Mouse (Mus musculus) thymus, postnatal 36 days (tissue): ENCODE measurements around the gene Parvg.
A peak's percentile ranks its signal among the peaks of the same experiment; 100 is the strongest.

Experiments used
- DNase-seq, 2 experiments: peaks; one replicate each; pipeline ENCODE4 v3.0.0; 2022; ENCODE audit warnings: mixed read lengths in 2 of 2

Parvg gene

DNA sequence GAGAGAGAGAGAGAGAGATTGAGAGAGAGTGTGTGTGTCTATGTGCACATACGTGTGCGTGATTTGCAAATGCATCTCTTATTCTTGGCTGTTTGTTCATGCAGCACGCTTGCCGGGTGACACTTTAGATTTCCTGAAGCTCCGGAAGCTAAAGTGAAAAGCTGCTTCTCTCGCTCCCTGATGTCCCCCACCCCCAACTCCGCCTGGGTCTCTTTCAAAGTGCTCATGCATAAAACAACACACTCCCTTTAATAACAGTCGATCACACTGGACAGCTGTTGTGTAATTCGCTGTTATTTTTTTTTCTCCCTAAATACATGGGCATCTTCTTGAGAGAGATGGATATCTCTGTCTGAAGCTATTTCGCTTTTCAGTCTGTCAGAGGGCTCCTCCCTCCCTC is 18.5 kb upstream of the Parvg start:
- no peak for DNase-seq

DNA sequence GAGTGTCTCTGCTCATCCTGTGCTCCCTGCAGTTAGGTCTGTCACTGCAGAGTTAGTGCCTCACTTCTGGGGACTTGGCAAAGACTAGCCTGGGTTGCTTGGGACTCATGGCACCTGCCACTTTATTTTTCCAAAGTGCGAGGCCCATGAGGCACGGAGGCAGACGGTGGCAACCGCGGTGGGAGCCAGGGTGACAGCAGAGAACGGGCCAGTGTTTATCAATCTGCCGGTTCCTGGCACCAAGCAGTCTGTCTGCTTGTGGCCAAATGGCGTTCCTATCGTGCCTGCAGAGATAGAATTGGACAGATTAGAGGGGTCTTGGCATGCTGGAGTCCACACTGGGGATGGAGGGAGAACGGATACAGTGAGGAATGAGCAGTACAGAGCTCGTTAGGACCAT is 13.6 kb upstream of the Parvg start:
- no peak for DNase-seq

- DNase-seq = no peak
Measured at GRCm38 (mm10) chr15:84311295-84312085, 12.3 kb upstream of the Parvg start.

DNA sequence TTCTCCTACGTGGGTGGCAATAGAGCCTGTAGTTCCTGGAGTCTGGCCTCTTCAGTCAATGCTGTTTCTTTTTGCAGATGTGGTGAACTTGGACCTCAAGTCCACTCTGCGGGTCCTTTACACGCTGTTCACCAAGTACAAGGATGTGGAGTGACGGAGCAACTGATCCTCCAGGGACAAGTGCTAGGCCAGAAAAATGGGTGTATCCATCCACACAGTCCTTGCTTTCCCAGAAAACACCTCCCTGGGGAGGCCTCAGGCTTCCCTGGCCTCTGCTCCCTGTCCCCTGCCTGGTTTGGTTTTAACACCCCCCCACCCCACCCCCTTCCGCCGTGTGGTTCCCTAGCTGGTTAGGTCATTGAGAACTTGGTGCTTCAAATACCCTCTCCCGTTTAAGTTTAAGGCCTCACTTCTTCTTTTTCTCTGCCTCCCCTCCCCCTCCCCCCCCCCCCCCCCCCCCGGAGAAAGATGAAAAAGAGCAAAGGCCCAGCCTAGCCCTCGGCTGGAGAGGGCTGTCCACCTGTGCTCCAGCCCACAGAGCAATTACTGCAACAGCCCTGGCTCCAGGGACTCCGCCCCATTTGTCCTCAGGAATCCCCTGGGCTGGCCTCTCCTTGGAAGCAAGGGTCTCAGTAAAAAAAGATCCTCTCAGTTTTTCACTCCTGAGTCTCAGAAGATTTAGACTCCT is 10.8 kb upstream of the Parvg start:
- DNase-seq = no peak

- peak; percentile 75 to 84 for DNase-seq
Measured at GRCm38 (mm10) chr15:84313566-84313878, 10.3 kb upstream of the Parvg start.

DNA sequence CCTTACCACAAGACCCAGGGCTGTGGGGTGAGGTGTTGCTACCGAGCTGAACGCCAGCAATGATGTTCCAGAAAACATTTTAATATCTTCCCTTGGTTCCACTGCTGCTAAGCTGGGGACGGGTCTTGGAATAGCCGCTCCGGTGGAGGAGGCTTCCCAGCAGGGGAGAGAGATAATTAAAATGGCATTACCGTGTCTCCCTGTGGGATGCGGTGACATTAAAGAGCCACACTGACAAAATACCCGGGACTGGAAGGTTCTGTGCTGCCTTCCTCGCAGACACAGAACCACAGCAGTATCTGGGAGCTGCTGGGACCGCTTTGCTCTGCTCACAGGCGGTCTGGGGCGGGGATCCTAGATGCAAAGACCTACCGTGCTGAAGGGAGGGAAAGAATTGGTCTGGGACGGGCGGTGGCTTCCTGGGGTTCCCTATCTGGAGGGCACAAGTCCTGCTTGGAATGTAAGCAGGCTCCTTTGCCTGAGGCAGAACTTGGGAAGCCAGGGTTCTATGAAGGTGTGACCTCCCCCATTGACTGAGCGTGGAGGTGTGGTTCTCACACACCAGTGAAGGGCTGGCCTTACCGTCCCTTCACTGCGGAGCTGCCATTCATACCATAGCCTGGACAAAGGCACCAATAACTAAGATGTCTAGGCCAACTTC is 9.3 kb upstream of the Parvg start:
- no peak for DNase-seq

- DNase-seq = peak; percentile 67 to 76
Measured at GRCm38 (mm10) chr15:84315276-84316046, 8.4 kb upstream of the Parvg start.

DNA sequence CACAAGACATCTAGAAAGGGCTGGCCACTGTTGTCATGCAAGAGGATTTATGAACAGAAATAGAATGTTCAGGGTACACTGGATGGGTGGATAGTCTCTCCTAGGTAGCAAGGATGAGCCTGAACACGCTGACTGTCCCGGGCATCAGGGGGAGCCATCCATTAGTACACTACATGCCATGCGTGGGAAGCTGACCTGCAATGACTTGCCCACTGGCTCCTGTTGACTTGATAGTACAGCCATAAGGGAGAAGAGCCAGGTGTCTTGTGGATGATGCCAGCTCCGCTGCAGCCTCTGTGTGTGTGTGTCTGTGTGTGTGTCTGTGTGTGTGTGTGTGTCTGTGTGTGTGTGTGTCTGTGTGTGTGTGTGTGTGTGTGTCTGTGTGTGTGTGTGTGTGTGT is 4.4 kb upstream of the Parvg start:
- no peak for DNase-seq

DNA sequence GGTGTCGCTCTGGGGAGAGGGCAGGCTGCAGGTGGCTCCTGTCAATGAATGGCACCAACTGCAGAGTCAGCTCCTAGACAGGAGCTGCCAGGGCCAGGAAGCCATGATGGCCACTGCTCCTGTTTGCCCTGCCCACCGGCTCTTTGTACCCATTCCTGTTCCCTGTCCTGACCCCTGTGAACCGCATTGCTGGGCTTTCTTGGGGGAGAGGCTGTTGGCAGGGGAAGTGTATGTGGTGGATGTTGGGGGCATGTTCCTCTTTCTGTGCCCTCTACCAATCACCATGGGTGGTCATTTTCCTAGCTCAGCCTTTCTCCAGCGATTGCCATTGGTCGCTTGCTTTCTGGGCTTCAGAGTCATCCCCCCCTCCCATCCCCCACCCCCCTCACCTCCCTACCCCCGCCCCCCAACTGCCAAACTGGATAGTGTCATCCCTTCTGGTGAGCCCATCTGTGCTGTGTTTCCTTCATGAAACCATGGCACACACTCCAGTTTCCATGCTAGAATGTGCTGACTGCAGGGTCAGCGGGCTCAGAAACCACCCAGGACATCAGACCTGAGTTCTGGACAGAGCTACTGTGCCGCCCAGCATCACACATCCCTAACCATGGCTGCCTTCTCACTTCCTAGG is 2.2 kb upstream of the Parvg start:
- DNase-seq = no peak

- peak in 1 of 2 experiments; percentile 36 for DNase-seq
Measured at GRCm38 (mm10) chr15:84324870-84325553, 1.2 kb downstream of the Parvg start.

GRCm38 (mm10) chr15:84325736-84326135 is 1.9 kb downstream of the Parvg start:
- no peak for DNase-seq

DNA sequence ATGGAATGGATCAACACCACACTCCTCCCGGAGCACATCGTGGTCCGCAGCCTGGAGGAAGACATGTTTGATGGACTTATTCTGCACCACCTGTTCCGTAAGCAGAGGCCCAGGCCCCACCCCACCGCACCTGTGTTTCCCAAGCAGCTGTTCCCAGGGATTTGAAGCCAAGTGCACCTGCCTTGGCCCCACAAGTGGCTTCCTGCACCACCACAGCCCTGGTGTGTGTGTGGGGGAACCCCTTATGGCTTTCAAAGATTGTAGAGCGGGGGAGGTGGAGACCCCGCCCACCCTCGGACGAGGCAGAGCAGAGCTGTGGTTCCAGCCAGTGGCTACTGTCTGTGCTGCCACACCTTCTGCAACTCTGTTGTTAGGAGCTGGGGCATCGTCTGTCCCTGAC is 5.0 kb downstream of the Parvg start:
- peak in 1 of 2 experiments; percentile 56 for DNase-seq

- DNase-seq = no peak
Measured at GRCm38 (mm10) chr15:84329940-84330339, 6.1 kb downstream of the Parvg start.

- DNase-seq = no peak
Measured at GRCm38 (mm10) chr15:84331066-84331612, 7.3 kb downstream of the Parvg start.

DNA sequence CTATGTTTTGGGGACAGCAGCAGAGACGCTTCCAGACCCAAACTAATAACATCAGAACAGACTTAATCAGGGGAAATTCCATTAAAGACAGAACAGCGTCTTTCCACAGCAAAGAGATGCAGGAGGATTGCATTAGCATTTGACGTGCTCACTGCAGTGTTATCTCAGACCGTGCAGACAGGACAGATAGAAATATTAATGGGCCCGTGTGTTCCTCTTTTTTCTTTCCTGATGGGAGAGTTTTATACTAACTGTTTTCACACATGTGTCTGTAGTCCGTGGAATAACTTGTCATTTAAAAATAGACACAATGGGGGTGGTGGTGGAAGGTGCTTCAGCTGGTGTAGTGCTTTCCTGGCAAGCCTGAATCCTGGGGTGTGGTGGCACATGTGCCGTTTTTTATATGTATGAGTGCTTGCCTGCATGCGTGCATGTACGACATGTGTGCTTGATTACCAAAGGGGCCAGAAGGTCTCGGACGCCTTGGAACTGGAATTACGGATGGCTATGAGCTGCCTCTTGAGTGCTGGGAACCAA is 12.5 kb downstream of the Parvg start:
- DNase-seq = no peak

- DNase-seq = no peak
Measured at GRCm38 (mm10) chr15:84337599-84337998, 13.8 kb downstream of the Parvg start.

DNA sequence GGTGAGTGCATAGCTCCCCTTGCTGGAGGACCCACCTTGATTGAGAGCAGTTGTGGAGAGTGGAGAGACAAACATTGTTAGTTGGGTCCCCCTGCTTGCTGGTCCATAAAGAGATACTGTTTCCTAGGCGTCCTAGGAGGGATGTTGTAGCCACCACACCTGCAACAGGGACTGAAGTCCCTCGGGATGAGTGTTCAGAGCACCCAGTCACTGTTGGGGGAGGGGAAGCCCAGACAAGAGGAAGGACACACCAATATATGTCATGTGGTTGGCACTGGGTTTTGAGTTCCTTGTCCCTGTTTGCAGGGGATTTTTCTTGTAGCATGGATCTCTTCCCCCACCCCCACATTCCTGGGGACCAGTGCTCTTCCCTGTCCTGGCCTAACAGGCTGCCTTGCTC is 17.1 kb downstream of the Parvg start:
- no peak for DNase-seq

GRCm38 (mm10) chr15:84348769-84349168 is 24.9 kb downstream of the Parvg start:
- no peak for DNase-seq

DNA sequence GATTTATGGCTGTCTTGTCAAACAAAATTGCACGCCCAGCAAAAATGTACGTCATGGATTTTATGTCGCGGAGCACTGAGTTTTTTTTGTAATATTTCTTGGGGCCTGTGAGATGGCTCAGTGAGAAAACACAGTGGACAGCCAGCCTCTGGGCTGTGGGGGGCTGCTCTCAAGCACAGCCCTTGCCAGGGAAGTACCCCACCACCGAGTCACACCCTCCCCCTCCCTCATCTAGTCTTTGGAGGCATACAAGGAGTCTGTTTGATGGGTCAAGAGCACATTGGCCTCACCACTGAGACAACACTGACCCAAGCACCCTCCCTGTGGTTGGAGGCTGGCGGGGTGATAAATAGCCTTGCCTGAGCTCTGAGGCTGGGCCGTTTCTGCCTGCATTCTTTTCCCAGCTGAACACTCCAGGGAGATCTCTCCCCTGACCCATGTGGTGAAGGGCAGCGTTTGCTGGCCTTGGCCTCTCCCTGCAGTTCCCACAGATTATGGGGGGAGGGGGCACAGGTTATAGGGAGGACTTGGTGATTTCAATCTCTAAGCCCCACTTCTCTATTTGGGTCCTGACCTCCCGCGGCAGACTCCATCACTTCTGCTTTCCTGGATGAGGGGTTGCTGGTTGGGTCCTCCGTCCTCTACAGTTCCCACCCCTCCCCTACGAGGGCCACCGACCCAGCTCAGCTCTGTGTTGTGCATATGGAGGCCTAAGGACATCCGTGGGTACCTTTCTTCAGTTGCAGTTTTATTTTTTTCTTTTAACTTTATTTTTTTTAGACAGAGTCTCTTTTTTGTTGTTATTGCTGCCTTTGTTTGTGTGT is 26.3 kb downstream of the Parvg start:
- no peak for DNase-seq

DNA sequence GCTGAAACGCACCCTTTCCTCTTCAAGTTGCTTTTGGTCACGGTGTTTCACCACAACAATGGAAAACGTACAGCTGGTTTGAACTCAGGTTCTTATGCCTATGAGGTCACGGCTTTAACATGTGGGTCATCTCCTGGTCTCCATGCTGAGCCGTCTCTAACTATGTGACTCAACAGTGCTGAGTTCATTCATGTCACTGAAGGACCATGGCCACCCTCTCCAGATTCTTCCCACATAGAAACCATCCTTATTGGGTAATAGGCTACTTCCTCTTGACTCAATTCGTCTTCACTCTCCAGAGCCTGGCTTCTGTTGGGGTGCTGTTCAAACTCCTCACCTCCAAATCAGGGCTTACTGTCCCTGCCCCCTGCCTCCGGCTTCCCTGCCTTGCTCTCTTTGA is 27.5 kb downstream of the Parvg start:
- DNase-seq = no peak
